Mouse (Mus musculus) heart, embryonic 16.5 days (tissue): Measurements from ENCODE around the gene Smc1b. TPM values are rescaled to one million over a fixed set of nuclear protein-coding genes. Genes with fewer than 3 reads are reported as not detected.
A peak's percentile ranks its signal among the peaks of the same experiment; 100 is the strongest.

Experiments
- ATAC-seq: fragments of 200-750 bp; cut with Nextera tagmentation; replicated peaks from 2 replicates; pipeline ENCODE4 v1.8.0; 2017; ENCODE audit warnings: moderate number of reproducible peaks; ENCODE audit not compliant: insufficient read depth, low FRiP score; ENCODE audit errors: extremely low read depth
- H3K27ac ChIP-seq: fragments of 300-500 bp; sonication (generic); 2 replicates; pipeline ENCODE4 v1.5.1; 2014; ENCODE audit warnings: mild to moderate bottlenecking, low read length, control low read depth, moderate library complexity
- H3K27me3 ChIP-seq: fragments of 300-500 bp; sonication (generic); 2 replicates; pipeline ENCODE4 v1.6.1; 2014; ENCODE audit warnings: low read length, mixed read lengths; ENCODE audit not compliant: control insufficient read depth, insufficient read depth
- H3K36me3 ChIP-seq: fragments of 300-500 bp; sonication (generic); 2 replicates; pipeline ENCODE4 v1.6.1; 2014; ENCODE audit not compliant: control insufficient read depth, insufficient read depth
- H3K4me1 ChIP-seq: fragments of 300-500 bp; sonication (generic); 2 replicates; pipeline ENCODE4 v1.6.1; 2014; ENCODE audit warnings: low read length, mixed read lengths; ENCODE audit not compliant: control insufficient read depth, insufficient read depth
- H3K4me2 ChIP-seq: fragments of 300-500 bp; sonication (generic); 2 replicates; pipeline ENCODE4 v1.6.1; 2014; ENCODE audit warnings: low read depth, mild to moderate bottlenecking, control low read depth, low read length
- H3K4me3 ChIP-seq: fragments of 300-500 bp; sonication (generic); 2 replicates; pipeline ENCODE4 v1.5.1; 2014; ENCODE audit warnings: mild to moderate bottlenecking, control low read depth, low read length
- H3K9ac ChIP-seq: fragments of 300-500 bp; sonication (generic); 2 replicates; pipeline ENCODE4 v1.6.1; 2014; ENCODE audit warnings: low read length, control low read depth
- H3K9me3 ChIP-seq: fragments of 300-500 bp; sonication (generic); replicated peaks from 2 replicates; pipeline ENCODE4 v1.6.1; 2016; ENCODE audit warnings: low read length; ENCODE audit not compliant: control insufficient read depth
- WGBS: fragments of 180-500 bp; shearing (Covaris S2); extraction: QIAGEN DNeasy Blood & Tissue Kit; methylation state at CpG from one replicate; pipeline ENCODE4 v1.1.7; 2014; 5-methylcytosine and 5-hydroxymethylcytosine counted together
- polyA plus RNA-seq: library from polyadenylated mRNA; unstranded; fragments of >200 nt; fragmentation: Nextera tagmentation; extraction: Ambion mirVana; gene quantifications from 2 replicates; pipeline ENCODE4 v1.2.1, GENCODE M21; 2015

The Smc1b gene
- polyA plus RNA-seq, 1 experiment from 2014 or later: 0.08 TPM

DNA sequence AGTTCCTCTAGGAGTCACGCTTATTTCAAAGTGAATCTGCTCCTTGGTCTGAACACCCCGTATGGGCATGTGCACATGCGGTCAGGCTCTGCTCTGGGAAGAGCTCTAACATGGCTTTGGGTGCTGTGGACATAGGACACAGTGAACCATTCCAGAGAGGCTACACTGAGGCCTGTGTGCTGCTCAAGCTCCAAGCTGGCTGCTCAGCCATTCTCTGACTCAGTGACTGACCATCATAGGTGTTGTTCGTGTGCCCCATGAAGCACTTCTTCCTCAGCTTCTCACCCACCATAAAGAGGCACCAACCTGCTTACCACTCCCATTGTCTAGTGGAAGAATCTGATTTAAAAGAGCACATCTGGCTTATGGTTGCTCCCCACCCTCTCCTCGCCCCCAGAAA, 12.5 kb upstream of the Smc1b start:
- 84% methylated on average over 5 of the region's 5 CpGs for WGBS
- H3K9me3 ChIP-seq: peaks cover 3% of the 10 kb centered on the region; the same call in 1 of the 2 replicates
- H3K27ac ChIP-seq: no peak overlapping the region
- no peak overlapping the region for H3K9ac ChIP-seq
- H3K27me3 ChIP-seq: peaks cover 18% of the 10 kb centered on the region; the same call in 1 of the 2 replicates
- H3K4me3 ChIP-seq: no peak overlapping the region
- no peaks in the 10 kb centered on the region for H3K4me1 ChIP-seq
- no peak for ATAC-seq
- no peaks in the 10 kb centered on the region for H3K36me3 ChIP-seq
- no peak overlapping the region for H3K4me2 ChIP-seq

DNA sequence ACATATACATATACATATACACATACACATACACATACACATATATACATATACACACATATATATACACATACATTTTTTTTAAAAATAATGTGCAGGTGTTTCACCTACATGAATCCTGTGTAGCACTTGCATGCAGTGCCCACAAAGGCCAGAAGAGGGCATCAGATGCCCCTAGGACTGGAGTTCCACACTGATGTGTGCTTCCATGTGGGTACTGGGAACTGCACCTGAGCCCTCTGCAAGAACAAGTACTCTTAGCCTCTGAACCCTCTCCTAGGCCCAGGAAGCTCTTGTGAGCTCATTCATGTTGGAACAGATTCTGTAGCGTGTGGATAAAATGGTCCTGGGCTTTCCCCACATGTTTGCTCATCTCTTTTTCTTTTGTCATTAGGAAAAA, 12.0 kb upstream of the Smc1b start:
- no peak overlapping the region for H3K27ac ChIP-seq
- peaks cover 20% of the 10 kb centered on the region; the same call in 1 of the 2 replicates for H3K27me3 ChIP-seq
- H3K4me2 ChIP-seq: no peak overlapping the region
- WGBS: 90% methylated on average over 1 of the region's 1 CpGs
- H3K4me3 ChIP-seq: no peak overlapping the region
- ATAC-seq: no peak
- no peaks in the 10 kb centered on the region for H3K4me1 ChIP-seq
- no peak overlapping the region for H3K9ac ChIP-seq
- H3K9me3 ChIP-seq: peaks cover 3% of the 10 kb centered on the region; the same call in 1 of the 2 replicates
- no peaks in the 10 kb centered on the region for H3K36me3 ChIP-seq

DNA sequence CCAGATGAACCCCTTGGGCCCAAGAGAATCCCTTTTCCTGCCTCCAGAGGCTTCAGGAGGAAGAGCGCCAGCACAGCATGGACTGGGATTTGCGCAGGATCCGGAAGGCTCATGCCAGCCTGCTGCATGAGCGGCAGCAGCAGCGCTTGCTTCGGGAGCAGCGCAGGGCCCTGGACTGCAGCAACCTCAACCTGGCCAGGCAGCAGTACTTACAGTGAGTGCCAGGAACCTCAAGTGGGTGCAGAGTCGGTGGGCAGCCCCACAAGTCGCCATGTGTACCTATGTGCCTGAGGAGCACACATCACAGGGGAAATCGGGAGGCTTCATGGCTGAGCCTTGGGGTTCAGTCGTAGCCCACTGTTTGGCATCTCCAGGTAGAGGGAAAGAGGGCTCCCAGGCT, 11.4 kb upstream of the Smc1b start:
- Histone ChIP-seq H3K9me3 (peaks cover 3% of the 10 kb centered on the region; the same call in 1 of the 2 replicates), H3K4me2 (no peak overlapping the region), H3K36me3 (no peaks in the 10 kb centered on the region), H3K27me3 (peaks cover 17% of the 10 kb centered on the region; the same call in 1 of the 2 replicates), H3K4me1 (no peaks in the 10 kb centered on the region), H3K9ac (no peak overlapping the region), H3K4me3 (no peak overlapping the region), H3K27ac (no peak overlapping the region)
- WGBS: 85% methylated on average over 11 of the region's 11 CpGs
- ATAC-seq: no peak

DNA sequence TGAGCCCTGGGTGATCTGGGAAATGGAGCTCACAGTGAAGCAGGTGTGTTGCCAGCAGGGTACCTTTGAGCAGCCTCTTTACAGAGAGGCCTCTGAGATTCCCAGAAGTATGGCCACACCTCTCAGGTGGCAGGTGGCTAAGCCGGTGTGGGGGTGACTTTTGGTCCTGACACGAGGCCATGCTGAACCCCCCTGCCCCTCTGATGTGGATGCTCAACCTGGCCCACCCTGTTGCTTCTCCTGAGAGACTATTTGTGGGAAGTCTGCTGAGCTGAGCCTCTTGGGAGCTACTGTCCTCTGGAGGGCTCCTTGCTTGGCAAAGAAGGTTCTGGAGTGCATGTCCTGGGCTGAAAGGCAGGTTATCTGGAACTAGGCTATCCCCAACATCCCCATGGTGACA, 10.7 kb upstream of the Smc1b start:
- WGBS: 54% methylated on average over 2 of the region's 2 CpGs

DNA sequence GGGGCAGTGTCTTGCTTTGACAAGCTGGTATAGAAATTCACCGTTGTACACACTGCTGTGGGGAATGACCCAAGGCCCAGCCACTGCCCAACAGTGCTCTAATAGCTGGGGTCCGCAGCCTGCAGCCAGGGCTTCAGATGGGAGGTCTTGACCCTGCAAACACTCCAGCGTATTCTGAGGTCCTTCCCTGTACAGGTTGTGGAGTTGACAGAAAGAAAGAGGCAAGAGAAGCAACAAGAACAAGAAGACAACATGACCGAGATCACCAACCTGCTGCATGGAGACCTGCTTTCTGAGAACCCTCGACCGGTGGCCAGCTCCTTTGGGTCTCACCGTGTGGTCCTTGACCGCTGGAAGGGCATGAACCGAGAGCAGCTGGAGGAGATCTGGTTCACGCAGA, 9.5 kb upstream of the Smc1b start:
- H3K27me3 ChIP-seq: peaks cover 14% of the 10 kb centered on the region; the same call in 1 of the 2 replicates
- WGBS: 83% methylated on average over 10 of the region's 10 CpGs

More for the DNA sequence above, 10.7 kb upstream of the Smc1b start:
- no peaks in the 10 kb centered on the region for H3K4me1 ChIP-seq
- H3K27ac ChIP-seq: no peak overlapping the region
- no peak overlapping the region for H3K4me3 ChIP-seq
- H3K27me3 ChIP-seq: peaks cover 14% of the 10 kb centered on the region; the same call in 1 of the 2 replicates
- peaks cover 3% of the 10 kb centered on the region; the same call in 1 of the 2 replicates for H3K9me3 ChIP-seq
- H3K36me3 ChIP-seq: no peaks in the 10 kb centered on the region
- H3K4me2 ChIP-seq: no peak overlapping the region
- ATAC-seq: no peak
- H3K9ac ChIP-seq: no peak overlapping the region

DNA sequence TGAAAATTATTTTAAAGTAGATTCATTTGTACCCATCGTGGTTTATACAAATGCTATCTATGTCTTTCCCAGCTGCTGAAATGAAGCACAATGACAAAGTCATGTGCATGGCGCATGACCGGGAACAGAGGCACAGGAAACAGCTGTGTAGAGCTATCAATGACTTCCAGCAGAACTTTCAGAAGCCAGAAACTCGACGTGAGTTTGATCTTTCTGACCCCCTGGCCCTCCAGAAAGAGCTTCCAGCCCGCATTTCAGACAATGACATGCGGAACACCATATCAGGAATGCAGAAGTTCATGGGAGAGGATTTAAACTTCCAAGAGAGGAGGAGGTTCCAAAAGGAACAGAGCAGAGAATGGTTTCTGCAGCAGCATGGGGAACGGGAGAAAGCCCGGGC, 3.4 kb upstream of the Smc1b start:
- Histone ChIP-seq H3K9ac (no peak overlapping the region), H3K4me1 (peaks cover 8% of the 10 kb centered on the region), H3K4me2 (no peak overlapping the region), H3K9me3 (no peaks in the 10 kb centered on the region), H3K36me3 (no peaks in the 10 kb centered on the region), H3K27me3 (peaks cover 21% of the 10 kb centered on the region), H3K27ac (no peak overlapping the region), H3K4me3 (no peak overlapping the region)
- ATAC-seq: no peak
- WGBS: 35% methylated on average over 9 of the region's 9 CpGs

More for the DNA sequence above, 9.5 kb upstream of the Smc1b start:
- Histone ChIP-seq H3K4me2 (no peak overlapping the region), H3K36me3 (no peaks in the 10 kb centered on the region), H3K4me1 (no peaks in the 10 kb centered on the region), H3K27ac (no peak overlapping the region), H3K9me3 (peaks cover 3% of the 10 kb centered on the region; the same call in 1 of the 2 replicates), H3K9ac (no peak overlapping the region), H3K4me3 (no peak overlapping the region)
- no peak for ATAC-seq

DNA sequence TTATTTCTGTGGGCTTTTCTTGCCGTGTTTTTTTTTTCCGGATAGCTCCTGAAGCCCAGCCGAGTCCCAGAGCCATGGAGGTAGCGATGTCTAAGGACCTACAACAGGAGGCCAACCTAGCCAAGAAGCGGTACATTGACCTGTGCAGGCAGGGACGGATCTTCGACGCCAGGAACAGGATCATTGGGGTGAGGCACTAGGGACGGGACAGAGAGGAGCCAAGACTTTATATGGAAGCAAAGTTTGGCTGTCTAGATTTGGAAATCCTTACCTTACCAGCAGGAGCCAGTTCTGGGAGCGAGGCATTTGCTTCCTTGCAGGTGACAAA, 393 bp upstream of the Smc1b start:
- H3K9me3 ChIP-seq: no peaks in the 10 kb centered on the region
- no peak overlapping the region for H3K27ac ChIP-seq
- peak overlapping the region; percentile 40 for H3K4me3 ChIP-seq
- peaks cover 8% of the 10 kb centered on the region for H3K4me1 ChIP-seq
- WGBS: 20% methylated on average over 10 of the region's 10 CpGs
- peaks cover 16% of the 10 kb centered on the region for H3K27me3 ChIP-seq
- H3K9ac ChIP-seq: no peak overlapping the region
- ATAC-seq: no peak
- peak overlapping the region; percentile 64 for H3K4me2 ChIP-seq
- no peaks in the 10 kb centered on the region for H3K36me3 ChIP-seq

DNA sequence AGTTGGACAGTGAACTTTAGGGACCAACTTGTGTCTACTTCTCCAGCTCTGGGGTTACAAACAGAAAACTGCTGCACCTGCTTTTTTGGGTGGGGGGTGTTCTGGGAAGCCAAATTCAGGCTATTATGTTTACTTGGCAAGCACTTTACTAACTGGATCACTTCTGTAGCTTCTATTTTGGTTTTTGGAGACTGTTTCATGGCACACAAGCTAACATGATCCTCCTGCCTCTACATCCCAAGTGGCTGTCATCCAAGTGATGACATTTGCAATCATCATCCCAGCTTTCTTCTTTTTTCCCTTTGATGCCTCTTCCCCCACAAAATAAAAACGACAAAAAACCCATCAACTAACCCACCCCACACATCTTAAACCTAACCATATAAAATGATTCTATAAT, 46.1 kb downstream of the Smc1b start:
- no peaks in the 10 kb centered on the region for H3K9me3 ChIP-seq
- H3K4me1 ChIP-seq: no peaks in the 10 kb centered on the region
- WGBS: 40% methylated on average over 1 of the region's 1 CpGs
- H3K27ac ChIP-seq: no peak overlapping the region
- no peaks in the 10 kb centered on the region for H3K27me3 ChIP-seq
- no peaks in the 10 kb centered on the region for H3K36me3 ChIP-seq
- no peak overlapping the region for H3K4me2 ChIP-seq
- ATAC-seq: no peak
- H3K4me3 ChIP-seq: no peak overlapping the region
- no peak overlapping the region for H3K9ac ChIP-seq

DNA sequence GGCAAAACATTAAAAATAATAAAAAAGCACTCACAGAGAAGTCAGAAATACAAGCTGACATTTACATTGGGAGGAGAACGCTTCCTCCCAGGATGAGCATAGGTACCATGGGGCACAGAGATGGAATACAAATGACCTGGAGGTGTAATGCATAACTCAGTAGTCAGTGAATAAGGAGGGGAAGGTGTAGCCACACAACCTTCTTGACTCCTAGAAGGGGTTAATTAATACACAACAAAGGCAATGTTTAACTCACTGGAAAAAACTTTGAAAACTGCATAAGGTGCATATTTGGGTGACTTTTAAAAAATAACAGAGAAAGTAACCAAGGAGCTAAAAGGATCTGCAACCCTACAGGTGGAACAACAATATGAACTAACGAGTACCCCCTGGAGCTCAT, 59.1 kb downstream of the Smc1b start:
- Histone ChIP-seq H3K4me3 (no peak overlapping the region), H3K27ac (no peak overlapping the region), H3K4me1 (no peaks in the 10 kb centered on the region), H3K4me2 (no peak overlapping the region), H3K36me3 (no peaks in the 10 kb centered on the region), H3K9me3 (no peaks in the 10 kb centered on the region), H3K27me3 (no peaks in the 10 kb centered on the region), H3K9ac (no peak overlapping the region)
- 75% methylated on average over 2 of the region's 2 CpGs for WGBS
- no peak for ATAC-seq
